In the genomic region with DNA sequence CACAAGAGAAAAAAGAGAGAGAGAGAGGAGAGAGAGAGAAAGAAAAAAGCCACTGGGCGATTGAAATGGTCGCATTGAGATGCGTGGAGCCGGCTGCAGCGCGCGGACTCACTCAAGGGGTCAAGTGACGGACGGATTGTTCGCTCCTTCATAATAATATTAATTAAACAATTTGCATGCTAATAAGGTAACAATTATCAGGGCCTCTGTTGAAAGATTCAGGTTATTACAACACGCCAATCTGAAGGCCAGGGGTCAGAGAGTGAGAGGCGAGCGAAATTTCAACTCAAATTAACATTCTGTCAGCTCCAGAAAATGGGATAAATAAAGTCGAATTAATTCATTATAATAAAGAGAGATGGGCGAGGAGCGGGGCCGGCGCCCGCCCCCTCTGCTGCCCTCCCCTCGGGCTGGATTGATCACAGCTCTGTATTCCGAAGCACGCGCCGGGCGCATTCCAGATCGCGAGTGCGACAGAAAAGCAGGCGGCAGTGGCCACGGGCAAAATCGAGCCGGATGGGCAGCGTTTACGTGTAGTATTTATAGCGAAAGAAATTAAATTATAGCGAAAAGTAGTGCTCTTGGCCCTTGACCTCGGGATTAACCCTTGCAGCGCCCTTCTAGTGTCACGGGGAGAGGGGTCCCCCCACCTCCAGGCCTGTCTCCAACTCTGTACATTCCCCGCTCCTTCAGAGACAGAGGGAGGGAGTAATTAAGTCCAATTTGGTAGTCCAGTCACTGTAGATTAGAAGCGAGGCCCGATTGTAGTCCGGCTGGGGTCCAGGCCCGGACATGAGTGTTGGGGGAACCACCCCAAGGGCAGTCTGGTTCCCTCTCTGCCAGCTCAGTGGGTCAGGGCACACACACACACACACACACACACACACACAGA, we compare ENCODE assay signal across 11 mouse cellular contexts. TPM values are rescaled to one million over a fixed set of nuclear protein-coding genes. Genes with fewer than 3 reads are reported as not detected.
DNase-seq lines count a peak whose midpoint lies in the region; ATAC-seq lines count a peak whose summit lies in the region.
"Had no signal": no experiment of that assay in that cellular context is flagged by ENCODE, and none has a peak within 500 bp of the region (broad histone marks: within the 10 kb centered on the region; RNA-seq: fewer than 3 reads in every experiment).

No protein-coding gene starts in this region.

- no peaks in the 10 kb centered on the region for H3K36me3 ChIP-seq in kidney, embryonic 16.5 days (ENCODE audit: insufficient read depth, low read length)
- no peaks in the 10 kb centered on the region for H3K36me3 ChIP-seq in forebrain, embryonic 14.5 days (ENCODE audit: control insufficient read depth, insufficient read depth, low read length)
- H3K36me3 ChIP-seq in midbrain, embryonic 16.5 days (ENCODE audit: control insufficient read depth, insufficient read depth, low read length) = no peaks in the 10 kb centered on the region

- 1% methylated on average over 44 of the region's 44 CpGs for WGBS in kidney, embryonic 16.5 days
- under 1% methylated on average over 44 of the region's 44 CpGs for WGBS in forebrain, embryonic 14.5 days
- WGBS in midbrain, embryonic 16.5 days = 1% methylated on average over 44 of the region's 44 CpGs

- H3K4me2 ChIP-seq in kidney, embryonic 16.5 days (replicated peaks; ENCODE audit: low read depth, low read length) = peak overlapping the region; percentile 48
- H3K4me2 ChIP-seq in forebrain, embryonic 14.5 days (ENCODE audit: low read length) = peak overlapping the region; percentile 26; the same call in 1 of the 2 replicates
- H3K4me2 ChIP-seq in midbrain, embryonic 16.5 days (ENCODE audit: low read length) = peak overlapping the region; percentile 42

- H3K9me3 ChIP-seq in kidney, embryonic 16.5 days (ENCODE audit: low read length) = no peaks in the 10 kb centered on the region
- H3K9me3 ChIP-seq in forebrain, embryonic 14.5 days (replicated peaks; ENCODE audit: control insufficient read depth, low read length) = no peaks in the 10 kb centered on the region
- H3K9me3 ChIP-seq in midbrain, embryonic 16.5 days (replicated peaks; ENCODE audit: control insufficient read depth, low read length, poor library complexity, severe bottlenecking) = no peaks in the 10 kb centered on the region

- H3K27ac ChIP-seq in kidney, embryonic 16.5 days (ENCODE audit: low read length) = peak overlapping the region; percentile 81
- H3K27ac ChIP-seq in forebrain, embryonic 14.5 days (ENCODE audit: low read depth, low read length) = 0 out of 2 replicates have a peak overlapping the region, but pooled peaks have one; percentile 33
- peak overlapping the region; percentile 86 for H3K27ac ChIP-seq in midbrain, embryonic 16.5 days (ENCODE audit: low read length)

- H3K4me3 ChIP-seq in kidney, embryonic 16.5 days (ENCODE audit: low read length) = peak overlapping the region; percentile 38
- H3K4me3 ChIP-seq in forebrain, embryonic 14.5 days (ENCODE audit: low read depth, low read length) = no peak overlapping the region
- peak overlapping the region; percentile 30 for H3K4me3 ChIP-seq in midbrain, embryonic 16.5 days (ENCODE audit: low read depth, low read length)

- H3K4me1 ChIP-seq in kidney, embryonic 16.5 days (ENCODE audit: insufficient read depth, low read length) = peaks cover 20% of the 10 kb centered on the region; the same call in 1 of the 2 replicates
- H3K4me1 ChIP-seq in forebrain, embryonic 14.5 days (ENCODE audit: control insufficient read depth, insufficient read depth, low read length) = peaks cover 8% of the 10 kb centered on the region
- H3K4me1 ChIP-seq in midbrain, embryonic 16.5 days (ENCODE audit: control insufficient read depth, insufficient read depth, low read length) = peaks cover 13% of the 10 kb centered on the region

- H3K27me3 ChIP-seq in kidney, embryonic 16.5 days (ENCODE audit: insufficient read depth, low read length) = peaks cover 83% of the 10 kb centered on the region
- H3K27me3 ChIP-seq in forebrain, embryonic 14.5 days (replicated peaks; ENCODE audit: control insufficient read depth, insufficient read depth, low read length) = peaks cover 85% of the 10 kb centered on the region
- H3K27me3 ChIP-seq in midbrain, embryonic 16.5 days (ENCODE audit: control insufficient read depth, insufficient read depth, low read depth, low read length) = peaks cover 24% of the 10 kb centered on the region

- no peak for ATAC-seq in kidney, embryonic 16.5 days (ENCODE audit: low FRiP score, low TSS enrichment)
- no peak for ATAC-seq in forebrain, embryonic 14.5 days
- ATAC-seq in midbrain, embryonic 16.5 days = no peak

- H3K9ac ChIP-seq in kidney, embryonic 16.5 days (replicated peaks; ENCODE audit: low read length) = peak overlapping the region; percentile 65
- no peak overlapping the region for H3K9ac ChIP-seq in forebrain, embryonic 14.5 days (ENCODE audit: low read length)
- H3K9ac ChIP-seq in midbrain, embryonic 16.5 days (ENCODE audit: low read depth, low read length) = peak overlapping the region; percentile 7; the same call in 1 of the 2 replicates

- DNase-seq in kidney, adult 8-10 months = no peak
- DNase-seq in cerebellum, adult 9-10 months = peak; percentile 77
- peak; percentile 55 for DNase-seq in forebrain, embryonic 14.5 days (ENCODE audit: low spot score)
- DNase-seq in adrenal gland, postnatal 36 days = no peak
- no peak for DNase-seq in layer of hippocampus, postnatal 10 days (ENCODE audit: low spot score in 2 of 2)
- no peak for DNase-seq in right cerebral cortex, postnatal 14 days
- DNase-seq: adrenal gland, postnatal 25 days had no signal

RNA-seq across cellular contexts. Expression of gene Uncx, which starts 1.9 kb away (rescaled TPM):
- 52.8 and 65.4 TPM in 2 replicates for polyA plus RNA-seq in kidney, embryonic 16.5 days (2015; fragmentation: Nextera tagmentation; extraction: Ambion mirVana)
- polyA plus RNA-seq in forebrain, embryonic 14.5 days (2014; fragmentation: Nextera tagmentation; extraction: Ambion mirVana) = 2.3 and 3.5 TPM in 2 replicates
- polyA plus RNA-seq in midbrain, embryonic 16.5 days (2015; fragmentation: Nextera tagmentation; extraction: Ambion mirVana) = 22.5 and 23.8 TPM in 2 replicates
- not detected for total RNA-seq in adrenal gland, postnatal 36 days (2021)
- under 1 TPM in 1 of 2 experiments, not detected in 1; 0.13 TPM for total RNA-seq in layer of hippocampus, postnatal 10 days (2021)
- total RNA-seq: adrenal gland, postnatal 25 days; heart, postnatal 25 days; megakaryocyte-erythroid progenitor cell, adult 5-6 weeks had no signal

RNA-seq across cellular contexts. Expression of gene Zfand2a, which starts 57.0 kb away (rescaled TPM):
- 10.8 and 13.5 TPM in 2 replicates for polyA plus RNA-seq in kidney, embryonic 16.5 days (2015; fragmentation: Nextera tagmentation; extraction: Ambion mirVana)
- 10.1 and 10.7 TPM in 2 replicates for polyA plus RNA-seq in forebrain, embryonic 14.5 days (2014; fragmentation: Nextera tagmentation; extraction: Ambion mirVana)
- 24.0 and 28.1 TPM in 2 replicates for polyA plus RNA-seq in midbrain, embryonic 16.5 days (2015; fragmentation: Nextera tagmentation; extraction: Ambion mirVana)
- total RNA-seq in adrenal gland, postnatal 36 days (2021) = 10 to 100 TPM; 28.6 to 34.9 TPM
- total RNA-seq in layer of hippocampus, postnatal 10 days (2021) = 10 to 100 TPM; 78.9 to 81.7 TPM

Comparison
In these comparisons a context has a peak if more than half of its experiments do, and no peak if none do; other contexts are left out.
1. H3K27ac ChIP-seq: peak in every context shown above with its lines; median percentile 86 in midbrain, embryonic 16.5 days; 81 in kidney, embryonic 16.5 days; 33 in forebrain, embryonic 14.5 days.
2. DNase-seq: peak in cerebellum, adult 9-10 months (single experiment) and forebrain, embryonic 14.5 days (single experiment); none in kidney, adult 8-10 months (0 of 2), adrenal gland, postnatal 36 days (0 of 2), layer of hippocampus, postnatal 10 days (0 of 2) and right cerebral cortex, postnatal 14 days (single experiment).
3. Peak in every context shown above with its lines, with median percentiles within 50 percentile points of each other: H3K4me2 ChIP-seq.